Mouse (Mus musculus): ENCODE data around the gene Armh3.

- no peak for TF ChIP-seq EP300 (IDR thresholded peaks at IDR 0.05; ENCODE audit: low read depth in 1 of 2, low read length in 2 of 2)
- TF ChIP-seq CTCF (IDR thresholded peaks at IDR 0.05 in 2 of 3, conservative IDR thresholded peaks at IDR 0.05 in 1 of 3; ENCODE audit: control insufficient read depth in 1 of 3, insufficient read depth in 1 of 3, low read depth in 2 of 3, low read length in 3 of 3, poor library complexity in 1 of 3, severe bottlenecking in 1 of 3) = no peak
Observed at GRCm38 (mm10) chr19:46043380-46043779, 45.1 kb upstream of the Armh3 start.

Measured in MEL (cell line).